Mouse (Mus musculus) Patski (cell line): Measurements from ENCODE around the gene Sox2. TPM values are rescaled to one million over a fixed set of nuclear protein-coding genes. Genes with fewer than 3 reads are reported as not detected.

ENCODE experiments used
- ATAC-seq: fragments of 100-300 bp; one replicate; pipeline ENCODE4 v1.8.0; 2021
- CTCF ChIA-PET: fragments of 350-600 bp; sonication (Branson Sonifier 250); formaldehyde crosslinking; loops from one replicate; lab custom pipeline; 2022; ENCODE audit warnings: inconsistent platforms; lab: Charles Lee
- POLR2A ChIA-PET: fragments of 350-600 bp; sonication (Branson Sonifier 250); formaldehyde crosslinking; loops from one replicate; lab custom pipeline; 2022; ENCODE audit warnings: antibody characterized with exemption, inconsistent platforms; lab: Charles Lee
- DNase-seq: peaks from one replicate; pipeline ENCODE4 v3.0.0-alpha.2; 2011; ENCODE audit warnings: low read depth, low spot score
- H3K27me3 ChIP-seq: fragments of 371-371 bp; one replicate; pipeline ENCODE4 v1.5.1; 2021
- CTCF ChIP-seq: fragments of 100-300 bp; IDR thresholded peaks from one replicate; pipeline ENCODE4 v1.5.1; 2021
- in situ Hi-C: fragments of 300-500 bp; cut with MboI; formaldehyde crosslinking; loops from 3 replicates; pipeline ENCODE4 v1.11.1; 2018; ENCODE audit warnings: low pct_unique_long_range_greater_than_20kb, mixed read lengths
- polyA plus RNA-seq: library from polyadenylated mRNA; unstranded; gene quantifications from one replicate; pipeline ENCODE4 v1.2.3, GENCODE M21; 2021

Sox2 gene
- polyA plus RNA-seq, 1 experiment from 2014 or later, result 0.17 TPM

DNA sequence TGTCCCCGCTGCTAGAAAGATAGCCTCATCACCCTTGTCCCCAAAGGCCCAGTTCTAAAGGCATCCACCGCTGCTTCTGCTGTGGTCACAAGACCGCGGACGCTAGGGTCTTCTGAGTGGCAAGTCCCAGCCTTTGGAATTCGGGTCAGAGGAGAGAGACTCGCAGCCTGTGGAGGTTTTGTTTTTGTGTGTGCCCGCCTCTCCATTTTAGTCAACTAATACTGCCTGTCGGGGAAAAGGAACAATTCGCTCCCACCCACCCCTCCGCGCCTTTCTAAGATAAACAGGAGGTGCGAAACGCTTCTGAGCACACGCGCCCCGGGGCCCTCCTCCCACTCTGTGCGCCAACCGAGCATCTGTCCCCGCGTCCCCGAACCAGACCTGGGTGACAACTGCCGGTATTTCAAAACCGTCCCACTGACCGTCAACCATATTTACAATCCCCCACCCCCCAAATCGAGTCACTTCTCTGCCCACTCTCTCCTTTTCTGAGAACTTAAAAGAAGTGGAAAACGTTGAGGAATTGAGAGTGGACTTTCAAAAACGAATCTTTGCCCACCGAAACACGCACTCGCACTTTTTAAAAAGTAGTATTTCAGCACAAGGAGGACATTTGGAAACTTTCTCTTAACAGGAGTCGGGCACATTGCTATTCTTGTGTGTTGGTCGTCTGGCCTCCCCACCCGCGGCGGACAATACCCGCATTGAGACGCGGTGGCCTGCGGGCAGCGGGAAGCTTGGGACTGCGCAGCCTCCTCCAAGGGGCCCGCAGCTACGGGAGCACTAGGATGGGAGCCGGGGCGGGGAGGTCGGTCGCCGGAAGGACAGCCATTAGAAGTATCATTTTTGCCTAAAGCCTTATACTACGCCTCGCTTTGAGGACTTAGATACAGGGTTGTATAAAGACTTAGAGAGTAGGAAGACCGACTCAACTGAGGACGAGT lies 12.8 kb downstream of the Sox2 start:
- ChIA-PET CTCF (interaction anchor here (0.8 kb wide), 1 partner anchor 7 kb away, joined by 3 read pairs; no protein-coding TSS in a partner anchor), POLR2A (no interaction called here)
- no peak for ATAC-seq
- peaks cover 79% of the 10 kb centered on the region for H3K27me3 ChIP-seq
- in situ Hi-C loops, result no loop called here
- no peak for DNase-seq
- TF ChIP-seq CTCF, result no peak

DNA sequence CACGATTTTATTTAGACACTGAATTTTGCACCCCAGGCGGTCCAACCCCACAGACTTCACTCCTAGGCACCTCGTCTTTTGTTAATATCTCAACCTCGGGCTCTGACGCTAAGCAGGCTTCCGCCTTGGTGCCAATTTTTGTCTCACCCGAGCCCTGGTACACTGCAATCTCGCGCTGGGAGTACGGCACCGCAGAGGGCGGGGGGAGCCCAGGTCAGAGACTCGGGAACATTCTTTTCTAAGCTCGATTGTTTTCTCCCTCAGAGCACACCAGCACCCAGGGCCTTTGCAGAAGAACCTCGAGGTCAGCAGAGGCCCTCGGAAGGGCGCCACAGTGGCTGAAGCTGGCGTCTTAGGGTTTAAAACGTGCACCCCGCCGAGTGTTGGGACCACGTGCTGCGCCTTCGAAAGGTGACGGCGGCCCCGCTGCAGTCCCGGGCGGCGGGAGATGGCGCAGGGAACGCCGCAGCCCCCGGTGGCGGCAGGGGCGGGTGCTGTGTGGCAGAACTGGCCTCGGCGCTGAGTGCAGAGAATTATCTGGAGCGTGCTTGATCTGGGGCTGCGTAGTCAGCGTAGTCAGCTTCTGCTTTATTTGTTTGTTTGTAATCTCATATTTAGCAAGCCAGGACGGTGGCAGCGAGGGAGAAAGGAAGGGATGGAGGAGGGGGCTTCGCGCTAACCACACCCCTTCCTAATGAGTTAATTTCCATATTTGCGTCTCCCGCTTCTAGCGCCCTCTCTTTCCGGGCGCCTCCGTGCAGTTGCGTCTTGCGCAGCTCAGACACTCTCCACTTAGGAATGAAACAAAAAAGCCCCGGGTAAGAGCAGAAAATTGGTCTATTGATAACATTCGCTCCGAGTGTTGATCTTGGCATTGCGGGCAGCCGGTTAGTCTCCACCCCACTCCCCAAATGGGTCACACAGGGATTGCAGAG lies 13.8 kb downstream of the Sox2 start:
- ChIA-PET CTCF (no interaction called here), POLR2A (no interaction called here)
- in situ Hi-C loops, result no loop called here
- TF ChIP-seq CTCF, result no peak
- peaks cover 79% of the 10 kb centered on the region for H3K27me3 ChIP-seq
- ATAC-seq, result peak; percentile 19
- DNase-seq, result no peak

DNA sequence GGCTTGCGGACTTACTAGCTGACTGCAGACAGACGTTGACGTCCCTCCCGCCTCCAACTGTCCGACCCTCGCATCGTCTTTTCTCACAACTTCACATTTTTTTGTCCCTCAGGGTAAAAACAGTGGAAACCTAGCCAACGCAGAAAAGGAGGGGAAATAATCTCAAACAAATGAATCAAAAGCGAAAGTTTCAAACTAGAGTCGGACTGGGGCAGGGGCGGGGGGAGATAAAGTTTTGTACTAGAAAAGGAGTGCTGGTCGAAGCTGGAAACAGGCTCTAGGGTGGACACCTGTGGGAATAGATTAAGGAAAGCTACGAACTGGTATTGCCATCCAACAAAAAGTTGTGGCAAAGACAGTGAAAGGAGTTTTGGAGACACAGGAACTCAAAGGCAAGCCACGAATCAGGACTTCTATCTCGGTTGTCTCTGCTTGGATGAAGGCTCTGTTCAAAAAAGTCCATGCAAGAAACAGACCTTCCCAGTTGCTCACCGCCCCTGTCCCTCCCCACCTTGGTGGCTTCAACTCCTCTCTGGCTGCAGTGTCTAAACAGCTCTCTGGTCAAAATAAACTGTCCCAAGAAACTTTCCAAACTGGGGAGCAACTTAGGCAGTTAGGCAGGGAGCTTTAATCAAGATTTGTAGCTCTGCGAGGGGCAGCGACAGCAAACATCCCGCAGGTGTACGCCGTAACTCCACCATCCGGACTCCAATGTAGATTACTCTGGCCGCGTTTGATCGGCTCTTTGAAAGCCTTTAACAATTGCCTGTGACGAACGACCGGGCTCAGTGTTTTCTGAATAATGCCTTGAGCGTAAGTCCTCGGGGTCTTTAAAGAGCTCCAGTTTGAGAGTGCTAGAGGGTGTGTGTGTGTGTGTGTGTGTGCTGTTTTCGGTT lies 14.7 kb downstream of the Sox2 start:
- no peak for TF ChIP-seq CTCF
- ChIA-PET CTCF (interaction anchor here (1.0 to 1.6 kb wide), 3 partner anchors 9 to 17 kb away, joined by 3 to 4 read pairs (median 3); no protein-coding TSS in a partner anchor), POLR2A (interaction anchor here (0.7 kb wide), 1 partner anchor 521 kb away, joined by 3 read pairs; no protein-coding TSS in a partner anchor)

DNA sequence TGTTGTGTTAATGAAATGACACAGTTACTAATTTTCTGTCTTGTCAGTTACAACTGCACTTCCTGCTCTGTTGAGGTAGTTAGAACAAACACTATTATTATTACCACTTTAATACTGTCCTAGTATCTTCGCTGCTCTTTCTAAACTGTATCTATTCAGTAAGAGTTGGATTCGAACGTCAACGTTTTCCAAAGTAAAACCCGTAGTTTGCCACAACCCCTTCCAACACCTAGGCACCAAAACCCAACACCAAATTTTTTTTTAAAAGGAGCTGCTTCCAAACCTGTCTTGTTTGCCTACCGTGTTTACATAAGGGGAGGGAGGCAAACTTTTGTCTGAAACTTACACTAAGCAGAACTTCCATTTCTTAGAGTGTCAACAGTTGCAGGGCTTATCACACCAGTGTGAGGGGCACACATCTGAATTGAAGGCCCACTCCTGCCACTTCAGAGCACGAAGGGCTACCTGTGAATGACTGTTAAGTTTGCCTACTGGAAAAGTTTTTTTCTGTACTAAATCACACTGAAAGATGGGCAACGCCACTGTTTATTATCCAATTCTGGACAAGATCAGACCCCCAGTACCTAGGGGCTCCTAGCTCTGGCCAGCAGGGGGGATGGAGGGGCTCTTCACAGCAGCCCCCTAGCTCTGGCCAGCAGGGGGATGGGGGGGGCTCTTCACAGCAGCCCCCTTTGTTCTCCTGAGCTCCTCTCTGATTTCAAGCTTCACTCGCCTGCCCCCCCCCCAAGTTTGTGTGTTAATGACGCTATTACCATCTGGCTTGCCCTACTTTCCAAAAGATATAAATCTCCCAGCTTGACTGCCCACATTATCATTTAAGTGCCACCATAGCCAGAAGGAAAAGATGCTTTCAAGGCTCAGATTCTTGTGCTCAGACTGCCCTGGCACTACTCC lies 15.8 kb downstream of the Sox2 start:
- POLR2A ChIA-PET, result interaction anchor here (0.7 kb wide), 2 partner anchors 335 to 522 kb away, joined by 3 read pairs; no protein-coding TSS in a partner anchor
- ATAC-seq, result no peak

More for the DNA sequence above, 14.7 kb downstream of the Sox2 start:
- no peak for DNase-seq
- in situ Hi-C loops, result no loop called here
- no peak for ATAC-seq
- peaks cover 77% of the 10 kb centered on the region for H3K27me3 ChIP-seq

DNA sequence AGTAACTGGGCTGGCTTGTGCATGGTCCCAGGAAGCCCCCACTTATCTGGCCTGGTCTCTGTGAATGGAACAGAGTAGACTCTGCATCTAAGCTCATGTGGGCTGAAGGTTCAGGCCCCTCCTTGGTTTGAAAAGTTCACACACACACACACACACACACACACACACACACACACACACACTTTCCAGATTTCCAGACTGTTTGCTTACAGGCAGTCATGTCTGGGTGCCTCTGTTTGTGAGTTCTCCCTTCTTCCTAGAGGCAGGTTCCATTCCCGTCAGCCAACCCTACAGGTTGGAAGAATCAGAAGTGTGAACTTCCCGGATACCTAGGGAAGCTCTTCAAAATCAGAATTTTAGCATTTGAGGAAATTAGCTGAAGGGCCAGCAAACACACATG lies 17.0 kb downstream of the Sox2 start:
- DNase-seq (no peak), ATAC-seq (no peak)
- CTCF ChIA-PET, result no interaction called here
- peaks cover 69% of the 10 kb centered on the region for H3K27me3 ChIP-seq
- TF ChIP-seq CTCF, result no peak
- POLR2A ChIA-PET, result interaction anchor here (0.6 to 0.7 kb wide), 2 partner anchors 42 to 536 kb away, joined by 3 to 8 read pairs; no protein-coding TSS in a partner anchor
- in situ Hi-C loops, result no loop called here

More for the DNA sequence above, 15.8 kb downstream of the Sox2 start:
- TF ChIP-seq CTCF, result no peak
- in situ Hi-C loops, result no loop called here
- CTCF ChIA-PET, result interaction anchor here (1.0 to 1.6 kb wide), 3 partner anchors 10 to 18 kb away, joined by 3 to 4 read pairs (median 3); no protein-coding TSS in a partner anchor
- no peak for DNase-seq
- peaks cover 69% of the 10 kb centered on the region for H3K27me3 ChIP-seq

DNA sequence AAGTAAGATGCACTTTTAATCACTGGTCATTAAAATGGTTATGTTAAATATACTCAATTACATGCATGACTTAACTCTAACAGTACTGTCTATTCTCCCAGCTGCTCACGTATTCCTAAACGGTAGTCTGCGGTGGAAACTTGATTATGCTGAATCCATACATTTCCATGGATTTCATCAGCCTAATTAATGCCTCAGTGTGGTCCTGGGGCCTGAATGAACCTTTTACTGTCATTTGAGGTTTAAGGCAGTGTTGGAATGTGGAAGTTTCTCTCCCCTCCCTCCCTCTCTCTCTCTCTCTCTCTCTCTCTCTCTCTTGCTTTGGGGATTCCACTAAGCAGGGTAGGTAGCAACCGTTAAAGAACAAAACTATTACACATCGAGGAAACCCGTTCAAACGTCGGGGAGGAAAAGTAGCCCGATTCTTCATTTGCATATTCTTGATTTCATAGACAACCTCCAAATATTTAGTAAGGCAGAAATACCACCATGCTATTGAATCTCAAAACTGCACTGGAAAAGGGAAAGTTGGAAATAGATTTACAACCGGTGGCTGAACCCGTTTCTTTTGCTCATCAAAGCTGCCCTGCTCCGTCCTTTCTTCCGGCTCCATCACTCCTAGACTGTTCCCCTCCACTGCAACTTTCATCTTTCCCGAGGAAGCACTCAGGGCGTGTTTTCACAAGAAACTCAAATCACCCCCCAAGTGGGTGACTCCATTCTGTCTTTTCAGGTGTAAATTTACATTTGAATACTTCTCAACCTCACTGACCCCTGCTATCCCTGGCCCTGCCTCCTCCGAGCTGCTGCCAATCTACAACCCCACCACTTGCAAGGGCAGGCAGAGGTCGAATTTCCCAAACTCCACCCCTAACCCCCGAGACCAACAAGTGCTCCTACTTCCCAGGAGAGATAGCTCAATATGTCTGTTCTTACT lies 17.9 kb downstream of the Sox2 start:
- POLR2A ChIA-PET, result no interaction called here
- CTCF ChIA-PET, result no interaction called here
- no peak for TF ChIP-seq CTCF
- ATAC-seq (no peak), DNase-seq (no peak)
- H3K27me3 ChIP-seq, result peaks cover 69% of the 10 kb centered on the region
- in situ Hi-C loops, result no loop called here

DNA sequence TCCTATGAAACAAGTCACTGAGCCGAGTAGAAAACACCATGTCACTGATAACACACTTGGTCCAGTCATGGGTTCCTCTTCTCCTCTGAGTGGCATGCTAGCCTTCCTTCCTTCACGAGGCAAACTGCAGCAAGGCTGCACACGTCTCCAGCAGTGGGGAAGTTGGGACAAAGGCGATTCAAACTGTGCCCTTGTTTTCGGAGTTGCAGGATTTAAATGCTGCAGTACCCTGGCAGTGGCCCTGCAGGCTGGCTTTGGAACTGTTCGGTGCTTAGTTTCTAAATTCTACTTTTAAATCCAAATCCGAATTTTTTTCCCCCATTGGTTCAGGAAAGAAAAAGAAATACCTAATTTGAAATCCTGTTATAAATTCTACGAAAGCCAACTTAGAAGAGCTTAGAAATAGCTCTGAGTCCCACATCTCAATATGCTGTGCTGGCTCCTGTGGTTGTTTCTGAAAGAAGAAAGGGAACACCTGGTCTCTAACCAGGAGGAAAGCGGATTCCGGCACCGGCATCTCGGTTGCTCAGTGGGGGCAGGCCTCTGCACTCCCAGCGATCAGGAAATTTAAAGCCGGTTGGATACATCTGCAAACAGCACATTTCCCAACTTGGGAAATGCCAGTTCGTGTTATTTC lies 20.9 kb downstream of the Sox2 start:
- DNase-seq, result no peak
- no peak for ATAC-seq
- no peak for TF ChIP-seq CTCF
- CTCF ChIA-PET, result interaction anchor here (1.4 kb wide), 1 partner anchor 10 kb away, joined by 5 read pairs; no protein-coding TSS in a partner anchor
- POLR2A ChIA-PET, result interaction anchor here (0.7 kb wide), 1 partner anchor 452 kb away, joined by 3 read pairs; no protein-coding TSS in a partner anchor
- H3K27me3 ChIP-seq, result peaks cover 49% of the 10 kb centered on the region
- in situ Hi-C loops, result no loop called here
